Mouse (Mus musculus) lung, embryonic 14.5 days (tissue): ENCODE data around the gene Spi1. TPM values are rescaled to one million over a fixed set of nuclear protein-coding genes. Genes with fewer than 3 reads are reported as not detected.

Experiments used
- ATAC-seq: fragments of 200-750 bp; cut with Nextera tagmentation; 2 replicates; pipeline ENCODE4 v1.8.0; 2017; ENCODE audit warnings: mild to moderate bottlenecking, moderate TSS enrichment, moderate library complexity; ENCODE audit not compliant: insufficient read depth
- DNase-seq: peaks from one replicate; pipeline ENCODE4 v3.0.0-alpha.2; 2015
- H3K27ac ChIP-seq: fragments of 300-500 bp; sonication (generic); 2 replicates; pipeline ENCODE4 v1.5.1; 2014; ENCODE audit warnings: low read depth, mild to moderate bottlenecking, moderate library complexity
- H3K27me3 ChIP-seq: fragments of 300-500 bp; sonication (generic); 2 replicates; pipeline ENCODE4 v1.6.1; 2014; ENCODE audit warnings: low read length, control low read depth; ENCODE audit not compliant: insufficient read depth
- H3K36me3 ChIP-seq: fragments of 300-500 bp; sonication (generic); 2 replicates; pipeline ENCODE4 v1.6.1; 2014; ENCODE audit warnings: control low read depth; ENCODE audit not compliant: insufficient read depth
- H3K4me1 ChIP-seq: fragments of 300-500 bp; sonication (generic); 2 replicates; pipeline ENCODE4 v1.6.1; 2014; ENCODE audit warnings: antibody characterized with exemption, control low read depth; ENCODE audit not compliant: insufficient read depth
- H3K4me2 ChIP-seq: fragments of 300-500 bp; sonication (generic); 2 replicates; pipeline ENCODE4 v1.6.1; 2014; ENCODE audit warnings: mild to moderate bottlenecking
- H3K4me3 ChIP-seq: fragments of 300-500 bp; sonication (generic); 2 replicates; pipeline ENCODE4 v1.5.1; 2014; ENCODE audit warnings: low read depth, low read length
- H3K9ac ChIP-seq: fragments of 300-500 bp; sonication (generic); 2 replicates; pipeline ENCODE4 v1.6.1; 2014
- H3K9me3 ChIP-seq: fragments of 300-500 bp; sonication (generic); 2 replicates; pipeline ENCODE4 v1.6.1; 2016; ENCODE audit warnings: low read depth, low read length, control low read depth
- CTCF ChIP-seq: IDR thresholded peaks from 2 replicates; pipeline ENCODE4 v1.5.1; 2016; ENCODE audit warnings: antibody characterized with exemption, low read depth
- WGBS: fragments of 180-500 bp; shearing (Covaris S2); extraction: QIAGEN DNeasy Blood & Tissue Kit; methylation state at CpG from one replicate; pipeline ENCODE4 v1.1.7; 2014; 5-methylcytosine and 5-hydroxymethylcytosine counted together
- polyA plus RNA-seq: library from polyadenylated mRNA; unstranded; fragments of >200 nt; fragmentation: Nextera tagmentation; extraction: Ambion mirVana; gene quantifications from 2 replicates; pipeline ENCODE4 v1.2.1, GENCODE M21; 2014

Spi1 gene
- polyA plus RNA-seq, 1 experiment from 2014 or later = 6.2 TPM

DNA sequence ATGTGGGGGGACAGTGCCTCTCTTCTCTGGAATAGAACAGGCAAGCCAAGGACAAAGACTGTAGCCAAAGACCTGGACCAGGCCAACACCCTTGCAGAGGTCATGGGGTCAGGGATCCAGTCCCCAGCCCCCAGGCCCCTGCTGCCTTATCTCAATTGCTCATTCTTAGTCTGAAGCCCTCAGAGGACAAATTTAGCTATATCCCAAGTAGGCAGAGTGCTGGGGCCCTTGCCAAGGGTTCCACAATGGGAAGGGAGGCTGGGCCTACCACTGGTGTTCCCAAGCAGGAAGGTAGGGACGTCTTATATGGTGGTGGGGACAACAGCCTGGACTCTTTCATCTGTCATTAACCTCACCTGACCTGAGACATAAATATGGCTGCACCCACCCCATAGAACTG lies 36.5 kb downstream of the Spi1 start:
- DNase-seq (no peak), ATAC-seq (no peak)
- no peak for TF ChIP-seq CTCF
- Histone ChIP-seq H3K9me3 (no peaks in the 10 kb centered on the region), H3K27me3 (no peaks in the 10 kb centered on the region), H3K4me3 (peak overlapping the region; percentile 14; the same call in 1 of the 2 replicates), H3K36me3 (no peaks in the 10 kb centered on the region), H3K27ac (no peak overlapping the region), H3K9ac (no peak overlapping the region), H3K4me1 (no peaks in the 10 kb centered on the region), H3K4me2 (no peak overlapping the region)
- 55% methylated on average over 1 of the region's 1 CpGs for WGBS

DNA sequence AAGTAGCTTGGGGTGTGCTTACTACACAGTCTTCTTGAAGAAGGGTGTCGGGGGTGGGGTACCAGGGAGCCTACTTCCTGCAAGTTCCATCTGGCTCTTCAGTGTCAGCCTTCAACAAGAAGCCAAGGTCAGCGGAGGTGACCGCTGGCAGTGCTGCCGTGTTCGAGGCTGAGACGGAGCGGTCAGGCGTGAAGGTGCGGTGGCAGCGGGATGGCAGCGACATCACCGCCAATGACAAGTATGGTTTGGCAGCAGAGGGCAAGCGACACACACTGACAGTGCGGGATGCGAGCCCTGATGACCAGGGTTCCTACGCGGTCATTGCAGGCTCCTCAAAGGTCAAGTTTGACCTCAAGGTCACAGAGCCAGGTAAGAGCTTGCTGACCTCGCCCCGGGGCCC lies 36.9 kb downstream of the Spi1 start:
- TF ChIP-seq CTCF = no peak
- ATAC-seq (no peak), DNase-seq (no peak)
- H3K9ac ChIP-seq = no peak overlapping the region
- no peaks in the 10 kb centered on the region for H3K9me3 ChIP-seq
- peak overlapping the region; percentile 8; the same call in 1 of the 2 replicates for H3K4me3 ChIP-seq
- no peaks in the 10 kb centered on the region for H3K27me3 ChIP-seq
- no peaks in the 10 kb centered on the region for H3K4me1 ChIP-seq
- H3K27ac ChIP-seq = no peak overlapping the region
- H3K36me3 ChIP-seq = no peaks in the 10 kb centered on the region
- no peak overlapping the region for H3K4me2 ChIP-seq
- WGBS = 86% methylated on average over 19 of the region's 19 CpGs

GRCm38 (mm10) chr2:91119551-91119950 lies 37.4 kb downstream of the Spi1 start:
- H3K9ac ChIP-seq = no peak overlapping the region
- no peaks in the 10 kb centered on the region for H3K9me3 ChIP-seq
- WGBS = 82% methylated on average over 6 of the region's 6 CpGs
- H3K4me1 ChIP-seq = no peaks in the 10 kb centered on the region
- no peaks in the 10 kb centered on the region for H3K36me3 ChIP-seq
- no peak overlapping the region for H3K4me2 ChIP-seq
- H3K27ac ChIP-seq = no peak overlapping the region
- TF ChIP-seq CTCF = no peak
- no peaks in the 10 kb centered on the region for H3K27me3 ChIP-seq
- DNase-seq = no peak
- no peak for ATAC-seq
- H3K4me3 ChIP-seq = no peak overlapping the region

DNA sequence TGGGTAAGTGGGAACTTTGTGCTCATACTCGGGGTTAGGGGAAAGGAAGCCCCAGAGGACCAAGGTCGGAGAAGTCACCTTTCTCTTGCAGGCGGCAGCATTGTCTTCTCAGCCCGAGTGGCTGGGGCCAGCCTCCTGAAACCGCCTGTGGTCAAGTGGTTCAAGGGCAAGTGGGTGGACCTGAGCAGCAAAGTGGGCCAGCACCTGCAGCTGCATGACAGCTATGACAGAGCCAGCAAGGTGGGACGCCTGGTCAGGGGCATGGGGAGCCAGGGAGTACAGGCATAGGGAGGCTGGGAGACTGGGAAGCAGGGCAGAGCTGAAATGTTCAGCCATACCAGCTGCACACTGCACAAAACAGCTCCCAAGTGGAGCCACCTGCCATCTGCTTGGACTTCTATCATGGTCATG lies 38.1 kb downstream of the Spi1 start:
- Histone ChIP-seq H3K27me3 (no peaks in the 10 kb centered on the region), H3K36me3 (no peaks in the 10 kb centered on the region), H3K4me1 (no peaks in the 10 kb centered on the region), H3K9me3 (no peaks in the 10 kb centered on the region), H3K4me3 (no peak overlapping the region), H3K27ac (no peak overlapping the region), H3K4me2 (no peak overlapping the region), H3K9ac (no peak overlapping the region)
- WGBS = 65% methylated on average over 6 of the region's 6 CpGs
- ATAC-seq = no peak
- DNase-seq = no peak
- TF ChIP-seq CTCF = no peak

DNA sequence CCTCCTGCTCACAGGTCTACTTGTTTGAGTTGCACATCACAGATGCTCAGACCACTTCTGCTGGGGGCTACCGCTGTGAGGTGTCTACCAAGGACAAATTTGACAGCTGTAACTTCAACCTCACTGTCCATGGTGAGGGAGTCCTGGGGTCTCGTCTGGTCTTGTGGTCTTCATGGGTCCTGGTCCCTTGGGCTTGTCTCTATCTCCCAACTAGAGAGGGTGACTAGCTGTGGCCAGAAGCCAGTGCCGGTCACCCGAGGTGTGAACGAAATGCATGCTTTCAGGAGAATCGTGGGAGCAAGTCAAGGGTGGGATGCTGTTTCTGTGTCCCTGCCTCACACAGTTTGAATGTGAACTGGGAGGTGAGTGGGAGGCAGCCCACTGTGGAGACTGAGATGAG lies 38.8 kb downstream of the Spi1 start:
- no peak overlapping the region for H3K4me3 ChIP-seq
- H3K27ac ChIP-seq = no peak overlapping the region
- H3K9me3 ChIP-seq = no peaks in the 10 kb centered on the region
- ATAC-seq (no peak), DNase-seq (no peak)
- H3K9ac ChIP-seq = no peak overlapping the region
- H3K4me2 ChIP-seq = no peak overlapping the region
- 59% methylated on average over 6 of the region's 6 CpGs for WGBS
- no peaks in the 10 kb centered on the region for H3K36me3 ChIP-seq
- TF ChIP-seq CTCF = no peak
- no peaks in the 10 kb centered on the region for H3K27me3 ChIP-seq
- no peaks in the 10 kb centered on the region for H3K4me1 ChIP-seq

DNA sequence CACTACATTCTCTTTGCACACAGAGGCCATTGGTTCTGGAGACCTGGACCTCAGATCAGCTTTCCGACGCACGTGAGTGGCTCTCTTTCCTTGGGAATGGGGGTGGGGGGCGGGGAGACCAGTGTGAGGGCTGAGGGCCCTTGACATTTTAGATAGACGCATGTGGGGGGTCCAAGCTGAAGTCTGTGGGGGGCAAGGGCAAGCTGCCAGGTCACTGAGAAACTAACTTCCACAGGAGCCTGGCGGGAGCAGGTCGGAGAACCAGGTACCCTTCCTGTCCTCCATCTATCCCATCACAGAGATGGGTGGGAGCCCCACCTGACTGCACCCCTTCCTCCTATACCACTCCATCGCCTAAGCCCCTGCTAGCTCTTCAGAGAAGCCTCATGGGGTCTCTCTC lies 39.3 kb downstream of the Spi1 start:
- H3K9ac ChIP-seq = no peak overlapping the region
- no peaks in the 10 kb centered on the region for H3K4me1 ChIP-seq
- H3K4me3 ChIP-seq = no peak overlapping the region
- H3K36me3 ChIP-seq = no peaks in the 10 kb centered on the region
- WGBS = 39% methylated on average over 8 of the region's 8 CpGs
- no peaks in the 10 kb centered on the region for H3K27me3 ChIP-seq
- no peak for DNase-seq
- no peak overlapping the region for H3K4me2 ChIP-seq
- no peak overlapping the region for H3K27ac ChIP-seq
- TF ChIP-seq CTCF = no peak
- ATAC-seq = no peak
- no peaks in the 10 kb centered on the region for H3K9me3 ChIP-seq

- ATAC-seq (no peak), DNase-seq (no peak)
- no peak overlapping the region for H3K4me2 ChIP-seq
- H3K4me1 ChIP-seq = no peaks in the 10 kb centered on the region
- no peak overlapping the region for H3K27ac ChIP-seq
- H3K36me3 ChIP-seq = no peaks in the 10 kb centered on the region
- TF ChIP-seq CTCF = no peak
- no peaks in the 10 kb centered on the region for H3K9me3 ChIP-seq
- no peaks in the 10 kb centered on the region for H3K27me3 ChIP-seq
- WGBS = 78% methylated on average over 6 of the region's 6 CpGs
- no peak overlapping the region for H3K4me3 ChIP-seq
- H3K9ac ChIP-seq = no peak overlapping the region
Measured at GRCm38 (mm10) chr2:91123521-91123920, 41.3 kb downstream of the Spi1 start.

DNA sequence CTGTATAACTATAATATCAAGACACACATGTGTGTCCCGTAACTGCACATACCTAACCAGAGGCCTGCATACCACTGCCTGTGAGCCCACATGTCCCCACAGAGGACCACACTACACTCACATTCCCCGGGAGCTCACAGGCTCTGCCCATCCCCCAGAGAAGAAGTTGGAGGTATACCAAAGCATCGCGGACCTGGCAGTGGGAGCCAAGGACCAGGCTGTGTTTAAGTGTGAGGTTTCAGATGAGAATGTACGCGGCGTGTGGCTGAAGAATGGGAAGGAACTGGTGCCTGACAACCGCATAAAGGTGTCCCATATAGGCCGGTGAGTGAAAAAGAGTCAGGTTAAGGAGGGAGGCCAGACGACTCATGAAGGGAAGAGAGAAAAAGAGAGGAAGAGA lies 42.9 kb downstream of the Spi1 start:
- no peaks in the 10 kb centered on the region for H3K9me3 ChIP-seq
- no peak overlapping the region for H3K9ac ChIP-seq
- TF ChIP-seq CTCF = no peak
- DNase-seq (no peak), ATAC-seq (no peak)
- WGBS = 77% methylated on average over 10 of the region's 10 CpGs
- H3K4me2 ChIP-seq = no peak overlapping the region
- no peaks in the 10 kb centered on the region for H3K27me3 ChIP-seq
- H3K4me3 ChIP-seq = no peak overlapping the region
- H3K36me3 ChIP-seq = no peaks in the 10 kb centered on the region
- no peaks in the 10 kb centered on the region for H3K4me1 ChIP-seq
- no peak overlapping the region for H3K27ac ChIP-seq
